Mouse (Mus musculus) heart, embryonic 12.5 days (tissue): ENCODE measurements around the gene Zc3h18. TPM values are rescaled to one million over a fixed set of nuclear protein-coding genes. Genes with fewer than 3 reads are reported as not detected.

Source experiments
- ATAC-seq: fragments of 200-750 bp; cut with Nextera tagmentation; 2 replicates; pipeline ENCODE4 v1.8.0; 2017; ENCODE audit warnings: moderate TSS enrichment, moderate library complexity; ENCODE audit not compliant: insufficient number of reproducible peaks, low FRiP score
- H3K27ac ChIP-seq: fragments of 300-500 bp; sonication (generic); 2 replicates; pipeline ENCODE4 v1.5.1; 2016; ENCODE audit warnings: mild to moderate bottlenecking, moderate library complexity; ENCODE audit not compliant: poor library complexity, severe bottlenecking
- H3K27me3 ChIP-seq: fragments of 300-500 bp; sonication (generic); replicated peaks from 2 replicates; pipeline ENCODE4 v1.6.1; 2016; ENCODE audit warnings: mild to moderate bottlenecking, moderate library complexity
- H3K36me3 ChIP-seq: fragments of 300-500 bp; sonication (generic); 2 replicates; pipeline ENCODE4 v1.6.1; 2016; ENCODE audit warnings: mild to moderate bottlenecking, moderate library complexity
- H3K4me1 ChIP-seq: fragments of 300-500 bp; sonication (generic); replicated peaks from 2 replicates; pipeline ENCODE4 v1.6.1; 2016; ENCODE audit warnings: mild to moderate bottlenecking
- H3K4me2 ChIP-seq: fragments of 300-500 bp; sonication (generic); 2 replicates; pipeline ENCODE4 v1.6.1; 2016; ENCODE audit warnings: mild to moderate bottlenecking, moderate library complexity
- H3K4me3 ChIP-seq: fragments of 300-500 bp; sonication (generic); 2 replicates; pipeline ENCODE4 v1.5.1; 2016; ENCODE audit warnings: mild to moderate bottlenecking
- H3K9ac ChIP-seq: fragments of 300-500 bp; sonication (generic); 2 replicates; pipeline ENCODE4 v1.6.1; 2016; ENCODE audit warnings: mild to moderate bottlenecking, moderate library complexity
- H3K9me3 ChIP-seq: fragments of 300-500 bp; sonication (generic); replicated peaks from 2 replicates; pipeline ENCODE4 v1.6.1; 2016; ENCODE audit warnings: mild to moderate bottlenecking, moderate library complexity
- WGBS: fragments of 180-500 bp; shearing (Covaris S2); methylation state at CpG from one replicate; pipeline ENCODE4 v1.1.7; 2016; 5-methylcytosine and 5-hydroxymethylcytosine counted together
- polyA plus RNA-seq: library from polyadenylated mRNA; unstranded; fragments of >200 nt; fragmentation: Nextera tagmentation; extraction: Ambion mirVana; gene quantifications from 2 replicates; pipeline ENCODE4 v1.2.1, GENCODE M21; 2016

Zc3h18 gene
- polyA plus RNA-seq, 1 experiment from 2014 or later, result 43.0 TPM

- Histone ChIP-seq H3K36me3 (peaks cover 85% of the 10 kb centered on the region), H3K27ac (no peak overlapping the region), H3K9me3 (no peaks in the 10 kb centered on the region), H3K27me3 (peaks cover 8% of the 10 kb centered on the region; the same call in 1 of the 2 replicates), H3K4me1 (peaks cover 32% of the 10 kb centered on the region), H3K4me2 (peak overlapping the region; percentile 68), H3K4me3 (peak overlapping the region; percentile 38), H3K9ac (peak overlapping the region; percentile 45; the same call in 1 of the 2 replicates)
- WGBS, result 31% methylated on average over 81 of the region's 81 CpGs
- peak; percentile 23 for ATAC-seq
These were observed 40.0 kb upstream of the Zc3h18 start for GRCm38 (mm10) chr8:122336251-122336910.

DNA sequence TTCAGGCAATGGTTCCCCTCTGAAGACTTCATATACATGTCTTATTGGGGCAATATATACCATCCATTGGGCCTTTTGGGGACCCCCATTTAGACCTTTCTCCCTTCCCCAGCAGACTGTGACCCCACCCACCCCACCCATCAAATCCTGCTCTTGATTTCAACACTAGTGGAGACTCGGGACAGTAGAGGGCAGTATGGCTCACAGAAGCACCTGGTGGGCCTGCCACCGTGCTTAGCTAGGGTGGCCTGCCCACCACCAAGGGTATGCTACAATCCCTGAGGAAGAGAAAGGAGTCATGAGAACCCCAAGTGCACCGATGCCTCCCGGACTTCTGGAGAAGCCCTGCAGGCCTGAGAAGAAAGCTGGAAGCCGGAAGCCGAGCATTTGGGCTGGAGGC lies 37.6 kb upstream of the Zc3h18 start:
- Histone ChIP-seq H3K9ac (no peak overlapping the region), H3K36me3 (peaks cover 62% of the 10 kb centered on the region), H3K27ac (no peak overlapping the region), H3K4me3 (no peak overlapping the region), H3K27me3 (peaks cover 8% of the 10 kb centered on the region; the same call in 1 of the 2 replicates), H3K4me2 (no peak overlapping the region), H3K9me3 (no peaks in the 10 kb centered on the region), H3K4me1 (peaks cover 44% of the 10 kb centered on the region)
- no peak for ATAC-seq
- 67% methylated on average over 6 of the region's 6 CpGs for WGBS

DNA sequence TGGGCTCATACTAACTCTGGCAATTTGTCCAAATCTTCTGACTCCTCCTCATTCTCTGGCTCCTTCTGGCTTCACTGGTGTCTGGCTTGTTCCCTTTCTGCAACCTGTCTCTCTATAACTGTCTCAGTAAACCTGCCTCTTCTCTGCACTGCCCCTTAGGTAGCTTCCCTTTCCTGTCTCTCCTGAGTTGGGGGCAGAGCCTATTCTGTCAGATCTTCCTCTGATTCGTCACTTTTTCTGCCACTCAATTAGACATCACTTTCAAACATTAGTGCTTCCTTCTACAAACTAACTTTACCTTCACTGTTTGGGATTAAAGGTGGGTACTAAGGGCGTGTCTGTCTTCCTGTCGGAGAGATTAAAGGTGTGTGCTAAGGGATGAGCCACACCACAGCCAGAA lies 35.6 kb upstream of the Zc3h18 start:
- Histone ChIP-seq H3K9me3 (no peaks in the 10 kb centered on the region), H3K9ac (no peak overlapping the region), H3K36me3 (peaks cover 43% of the 10 kb centered on the region), H3K4me2 (no peak overlapping the region), H3K27me3 (no peaks in the 10 kb centered on the region), H3K27ac (no peak overlapping the region), H3K4me1 (peaks cover 54% of the 10 kb centered on the region), H3K4me3 (no peak overlapping the region)
- 82% methylated on average over 3 of the region's 3 CpGs for WGBS
- no peak for ATAC-seq

GRCm38 (mm10) chr8:122341790-122342189 lies 34.6 kb upstream of the Zc3h18 start:
- Histone ChIP-seq H3K4me3 (no peak overlapping the region), H3K27me3 (no peaks in the 10 kb centered on the region), H3K4me2 (no peak overlapping the region), H3K9me3 (no peaks in the 10 kb centered on the region), H3K36me3 (peaks cover 33% of the 10 kb centered on the region), H3K27ac (no peak overlapping the region), H3K4me1 (peaks cover 44% of the 10 kb centered on the region), H3K9ac (no peak overlapping the region)
- 71% methylated on average over 6 of the region's 6 CpGs for WGBS
- no peak for ATAC-seq

DNA sequence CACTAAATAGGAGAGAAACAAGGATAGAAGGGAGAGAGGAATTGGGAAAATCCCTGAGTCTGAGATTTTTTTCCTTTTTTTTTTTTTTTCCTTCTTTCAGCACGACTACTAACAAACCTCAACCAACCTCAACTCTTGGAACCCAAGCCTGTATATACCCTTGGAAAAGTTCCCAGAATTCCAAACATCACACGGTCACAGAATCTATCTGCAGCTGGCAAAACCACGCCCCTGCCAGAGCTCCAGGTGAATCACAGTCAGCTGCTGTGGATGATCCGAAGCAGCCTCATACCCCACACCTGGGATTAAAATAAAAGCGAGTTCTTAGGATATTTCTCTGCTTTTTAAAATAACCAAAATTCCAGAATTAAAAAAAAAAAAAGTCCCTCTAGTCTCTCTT lies 34.0 kb upstream of the Zc3h18 start:
- ATAC-seq, result no peak
- H3K9ac ChIP-seq, result no peak overlapping the region
- H3K9me3 ChIP-seq, result no peaks in the 10 kb centered on the region
- H3K4me3 ChIP-seq, result no peak overlapping the region
- no peak overlapping the region for H3K4me2 ChIP-seq
- no peak overlapping the region for H3K27ac ChIP-seq
- H3K4me1 ChIP-seq, result peaks cover 42% of the 10 kb centered on the region
- peaks cover 27% of the 10 kb centered on the region for H3K36me3 ChIP-seq
- 47% methylated on average over 5 of the region's 5 CpGs for WGBS
- H3K27me3 ChIP-seq, result no peaks in the 10 kb centered on the region

DNA sequence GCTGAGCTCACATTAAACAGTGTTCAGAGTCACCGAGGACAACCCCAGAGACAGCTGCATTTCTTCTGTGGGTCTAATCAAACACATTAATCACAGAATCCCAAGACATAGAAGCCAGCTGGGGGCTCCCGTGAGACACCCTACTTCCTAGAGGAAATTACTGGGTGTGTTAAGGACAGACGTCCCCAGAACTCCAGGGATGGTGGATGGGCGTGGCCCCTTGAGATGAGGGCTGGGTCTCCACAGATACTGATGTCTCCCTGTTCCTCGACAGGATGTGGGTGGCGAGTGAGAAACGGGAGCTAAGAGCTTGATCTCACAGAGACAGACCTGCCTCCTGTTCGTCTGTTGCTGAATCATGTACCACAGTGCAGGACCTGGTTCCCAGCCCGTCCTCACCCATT lies 33.6 kb upstream of the Zc3h18 start:
- Histone ChIP-seq H3K4me2 (peak overlapping the region; percentile 71), H3K27me3 (no peaks in the 10 kb centered on the region), H3K36me3 (peaks cover 22% of the 10 kb centered on the region), H3K4me3 (peak overlapping the region; percentile 39), H3K9ac (peak overlapping the region; percentile 9; the same call in 1 of the 2 replicates), H3K9me3 (no peaks in the 10 kb centered on the region), H3K27ac (no peak overlapping the region), H3K4me1 (peaks cover 47% of the 10 kb centered on the region)
- 4% methylated on average over 9 of the region's 9 CpGs for WGBS
- ATAC-seq, result peak; percentile 23; the same call in 1 of the 2 replicates

- Histone ChIP-seq H3K9me3 (no peaks in the 10 kb centered on the region), H3K27me3 (no peaks in the 10 kb centered on the region), H3K36me3 (peaks cover 17% of the 10 kb centered on the region), H3K4me3 (peak overlapping the region; percentile 39), H3K27ac (no peak overlapping the region), H3K4me2 (peak overlapping the region; percentile 71), H3K4me1 (peaks cover 52% of the 10 kb centered on the region), H3K9ac (peak overlapping the region; percentile 47; the same call in 1 of the 2 replicates)
- 7% methylated on average over 11 of the region's 11 CpGs for WGBS
- no peak for ATAC-seq
These were observed 33.1 kb upstream of the Zc3h18 start for GRCm38 (mm10) chr8:122343341-122343740.

DNA sequence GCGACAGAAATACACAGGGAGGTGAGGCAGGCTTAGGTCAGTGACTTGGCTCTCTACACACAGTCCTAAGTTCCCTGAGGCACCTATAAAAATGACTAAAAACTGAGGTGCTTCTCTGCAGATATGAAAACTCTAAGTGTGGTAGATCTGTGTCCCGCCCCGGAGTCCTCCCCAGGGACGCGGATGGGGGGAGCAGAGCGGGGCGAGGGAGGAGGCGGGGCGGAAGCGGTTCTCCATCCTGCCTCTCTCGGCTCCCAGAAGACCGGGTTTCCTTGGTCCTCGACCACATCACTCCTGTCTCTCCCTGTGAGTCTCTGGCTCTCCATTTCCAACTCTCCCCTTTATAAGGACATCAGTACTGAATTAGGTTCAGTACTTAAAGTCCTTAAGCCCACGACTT lies 32.7 kb upstream of the Zc3h18 start:
- ATAC-seq, result peak; percentile 42; the same call in 1 of the 2 replicates
- peak overlapping the region; percentile 47; the same call in 1 of the 2 replicates for H3K9ac ChIP-seq
- no peaks in the 10 kb centered on the region for H3K9me3 ChIP-seq
- peaks cover 13% of the 10 kb centered on the region for H3K36me3 ChIP-seq
- H3K4me2 ChIP-seq, result peak overlapping the region; percentile 71
- WGBS, result 0% methylated on average over 14 of the region's 14 CpGs
- peaks cover 56% of the 10 kb centered on the region for H3K4me1 ChIP-seq
- H3K4me3 ChIP-seq, result peak overlapping the region; percentile 39
- H3K27ac ChIP-seq, result no peak overlapping the region
- no peaks in the 10 kb centered on the region for H3K27me3 ChIP-seq

DNA sequence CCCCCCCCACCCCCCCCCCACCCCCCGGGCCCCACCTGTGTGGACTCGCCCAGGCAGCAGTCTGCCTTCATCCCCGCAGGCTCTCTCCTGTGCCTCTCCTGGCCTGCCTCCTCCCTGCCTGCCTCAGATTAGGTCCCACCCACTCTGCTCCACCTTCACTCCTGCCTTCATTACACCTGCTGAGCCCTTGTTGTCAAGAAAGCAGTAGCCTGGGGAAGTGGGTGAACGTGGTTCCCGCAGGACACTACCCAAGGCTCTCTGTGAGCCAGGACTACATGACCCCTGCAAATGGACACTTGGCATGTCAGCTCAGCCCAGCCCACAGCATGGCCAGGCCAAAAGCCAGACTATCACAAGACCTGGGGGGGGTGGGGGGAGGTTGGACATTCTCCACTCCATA lies 32.2 kb upstream of the Zc3h18 start:
- Histone ChIP-seq H3K4me2 (peak overlapping the region; percentile 71), H3K36me3 (peaks cover 8% of the 10 kb centered on the region), H3K27ac (0 out of 2 replicates have a peak overlapping the region, but pooled peaks have one; percentile 10), H3K9me3 (no peaks in the 10 kb centered on the region), H3K9ac (peak overlapping the region; percentile 47; the same call in 1 of the 2 replicates), H3K4me3 (peak overlapping the region; percentile 39), H3K4me1 (peaks cover 61% of the 10 kb centered on the region), H3K27me3 (no peaks in the 10 kb centered on the region)
- 5% methylated on average over 2 of the region's 5 CpGs for WGBS
- peak; percentile 51; the same call in 1 of the 2 replicates for ATAC-seq

DNA sequence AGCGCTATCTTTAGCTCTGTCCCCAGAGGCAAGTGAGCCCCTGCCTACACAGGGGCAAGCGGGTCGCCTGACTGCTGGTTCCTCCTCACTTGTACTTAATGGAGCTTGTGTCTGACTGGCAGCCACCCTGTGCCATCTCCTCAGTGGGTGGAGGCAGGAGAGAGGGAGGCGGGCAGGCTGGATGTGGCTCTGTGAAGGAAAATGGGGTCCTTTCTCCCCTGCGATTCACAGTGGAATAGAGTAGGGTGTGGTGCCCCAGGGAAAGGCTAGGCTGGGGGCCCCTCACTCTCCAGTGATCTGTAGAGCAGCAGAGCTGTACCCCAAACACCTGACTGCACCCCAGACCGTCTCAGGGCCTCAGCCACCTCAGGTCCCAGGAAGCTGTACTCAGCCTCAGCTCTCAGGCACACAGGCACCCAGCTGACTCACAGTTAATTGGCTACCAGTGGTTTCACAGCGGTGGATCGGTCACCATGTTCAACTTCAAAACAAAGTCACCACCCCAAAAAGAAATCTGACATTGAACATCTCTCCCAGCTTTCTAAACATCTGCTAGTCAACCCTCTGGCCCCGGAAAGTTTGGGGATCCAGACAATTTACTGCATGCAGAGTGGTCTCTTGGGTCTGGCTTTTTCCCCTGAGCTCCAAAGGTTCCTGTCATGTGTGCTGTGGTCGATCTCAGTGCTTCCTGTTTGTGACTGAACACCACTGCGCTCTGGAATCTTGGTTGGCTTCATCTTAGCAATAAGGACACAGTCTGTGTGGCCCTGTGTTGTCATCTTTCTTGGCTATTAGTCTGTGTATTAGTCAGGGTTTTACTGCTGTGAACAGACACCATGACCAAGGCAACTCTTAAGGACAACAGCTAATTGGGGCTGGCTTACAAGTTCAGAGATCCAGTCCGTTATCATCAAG lies 31.0 kb upstream of the Zc3h18 start:
- Histone ChIP-seq H3K27ac (peak overlapping the region; percentile 7), H3K9ac (0 out of 2 replicates have a peak overlapping the region, but pooled peaks have one; percentile 21), H3K4me2 (peak overlapping the region; percentile 24; the same call in 1 of the 2 replicates), H3K4me3 (no peak overlapping the region), H3K4me1 (peaks cover 73% of the 10 kb centered on the region), H3K9me3 (no peaks in the 10 kb centered on the region), H3K27me3 (no peaks in the 10 kb centered on the region), H3K36me3 (no peaks in the 10 kb centered on the region; the same call in 1 of the 2 replicates)
- WGBS, result 48% methylated on average over 12 of the region's 12 CpGs
- no peak for ATAC-seq
